In genomic region chr11:112552838-112553237, GRCm38 (mm10) we compare ENCODE assay signal across 22 mouse cellular contexts.
"Had no signal": no experiment of that assay in that cellular context is flagged by ENCODE, and none has a peak within 500 bp of the region (broad histone marks: within the 10 kb centered on the region; RNA-seq: fewer than 3 reads in every experiment).

No protein-coding gene starts in this region.

- ATAC-seq: liver, embryonic 12.5 days had no signal

- H3K36me3 ChIP-seq: limb, embryonic 10.5 days; limb, embryonic 13.5 days; liver, embryonic 12.5 days; liver, embryonic 15.5 days; lung, embryonic 15.5 days; neural tube, embryonic 12.5 days; neural tube, embryonic 15.5 days; stomach, embryonic 15.5 days had no signal

- DNase-seq: kidney, adult 18-20 months; kidney, adult 9 months; kidney, postnatal 14 days; kidney, postnatal 4 days; layer of hippocampus, adult 9-11 months; liver; lung, adult 18-20 months; lung, postnatal 10 days; lung, postnatal 36 days; right cerebral cortex, postnatal 25 days; spleen, adult 18-20 months; thymus, postnatal 25 days had no signal

- H3K27me3 ChIP-seq: liver, embryonic 12.5 days; liver, embryonic 15.5 days; lung, embryonic 15.5 days; megakaryocyte, embryonic 14.5 days; neural tube, embryonic 12.5 days; neural tube, embryonic 15.5 days; stomach, embryonic 15.5 days had no signal

- H3K27ac ChIP-seq: layer of hippocampus, adult 2 months; limb, embryonic 10.5 days; limb, embryonic 13.5 days; liver, embryonic 12.5 days; liver, embryonic 15.5 days; lung, embryonic 15.5 days; neural tube, embryonic 12.5 days; neural tube, embryonic 15.5 days; stomach, embryonic 15.5 days had no signal

- H3K9me3 ChIP-seq: limb, embryonic 10.5 days; limb, embryonic 13.5 days; liver, embryonic 12.5 days; lung, embryonic 15.5 days; neural tube, embryonic 12.5 days; neural tube, embryonic 15.5 days; stomach, embryonic 15.5 days had no signal

- H3K9ac ChIP-seq: limb, embryonic 13.5 days; liver, embryonic 12.5 days; liver, embryonic 15.5 days; lung, embryonic 15.5 days; neural tube, embryonic 12.5 days; neural tube, embryonic 15.5 days; stomach, embryonic 15.5 days had no signal

- H3K4me1 ChIP-seq: limb, embryonic 13.5 days; liver, embryonic 12.5 days; liver, embryonic 15.5 days; lung, embryonic 15.5 days; megakaryocyte, embryonic 14.5 days; neural tube, embryonic 12.5 days; neural tube, embryonic 15.5 days; stomach, embryonic 15.5 days had no signal

- H3K4me3 ChIP-seq: layer of hippocampus, adult 2 months; limb, embryonic 10.5 days; limb, embryonic 13.5 days; liver, embryonic 12.5 days; liver, embryonic 15.5 days; lung, embryonic 15.5 days; megakaryocyte, embryonic 14.5 days; neural tube, embryonic 12.5 days; neural tube, embryonic 15.5 days; stomach, embryonic 15.5 days had no signal

- H3K4me2 ChIP-seq: limb, embryonic 13.5 days; liver, embryonic 12.5 days; liver, embryonic 15.5 days; lung, embryonic 15.5 days; neural tube, embryonic 12.5 days; neural tube, embryonic 15.5 days; stomach, embryonic 15.5 days had no signal
